In the genomic region with DNA sequence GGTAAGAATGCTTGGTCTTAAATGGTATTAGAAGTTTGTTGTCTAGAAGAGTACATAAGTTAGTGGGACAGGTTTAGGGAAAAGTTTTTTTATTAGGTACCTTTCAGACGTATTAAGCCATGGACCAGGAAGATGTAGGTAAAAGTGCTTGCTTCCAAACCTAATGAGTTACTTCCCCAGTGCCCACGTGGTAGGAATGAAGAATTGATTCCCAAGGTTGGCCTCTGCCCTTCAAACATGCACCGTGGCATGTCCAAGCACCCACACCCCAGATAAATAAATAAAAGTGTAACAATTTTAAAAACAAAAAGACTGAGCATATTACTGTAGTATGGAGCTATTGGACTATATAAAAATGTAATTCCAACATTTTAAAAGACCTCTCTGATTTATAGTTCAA, we compare ENCODE assay signal across 17 mouse cellular contexts. TPM values are rescaled to one million over a fixed set of nuclear protein-coding genes. Genes with fewer than 3 reads are reported as not detected.
DNase-seq lines count a peak whose midpoint lies in the region; ATAC-seq and TF ChIP-seq lines count a peak whose summit lies in the region.
"Had no signal": no experiment of that assay in that cellular context is flagged by ENCODE, and none has a peak within 500 bp of the region (broad histone marks: within the 10 kb centered on the region; RNA-seq: fewer than 3 reads in every experiment).

No protein-coding gene starts in this region.

- no peaks in the 10 kb centered on the region for H3K4me1 ChIP-seq in liver, embryonic 16.5 days (ENCODE audit: control insufficient read depth, low read depth, low read length)
- H3K4me1 ChIP-seq in liver, embryonic 12.5 days: peaks cover 2% of the 10 kb centered on the region
- H3K4me1 ChIP-seq in lung, embryonic 16.5 days (replicated peaks; ENCODE audit: control insufficient read depth, insufficient read depth, low read length): no peaks in the 10 kb centered on the region
- H3K4me1 ChIP-seq: heart, embryonic 12.5 days; hindbrain, embryonic 15.5 days had no signal

- no peak overlapping the region for H3K4me2 ChIP-seq in liver, embryonic 16.5 days (ENCODE audit: low read depth, low read length)
- H3K4me2 ChIP-seq in liver, embryonic 12.5 days: no peak overlapping the region
- no peak overlapping the region for H3K4me2 ChIP-seq in lung, embryonic 16.5 days (ENCODE audit: low read depth, low read length)
- H3K4me2 ChIP-seq: forebrain, embryonic 15.5 days; heart, embryonic 12.5 days; hindbrain, embryonic 15.5 days had no signal

- no peak; the same call in 1 of the 2 replicates for TF ChIP-seq CTCF in gastrocnemius, adult 2 months (IDR thresholded peaks at IDR 0.05)

- H3K36me3 ChIP-seq in liver, embryonic 16.5 days (ENCODE audit: control insufficient read depth, insufficient read depth): no peaks in the 10 kb centered on the region
- H3K36me3 ChIP-seq in liver, embryonic 12.5 days: no peaks in the 10 kb centered on the region
- H3K36me3 ChIP-seq in lung, embryonic 16.5 days (ENCODE audit: control insufficient read depth, insufficient read depth, low read length): no peaks in the 10 kb centered on the region

- intact Hi-C loops in gastrocnemius, adult 2 months (cut with DNase I): loop anchor here (2.0 to 5.0 kb wide), 3 partner anchors 40 to 195 kb away; a partner anchor contains a TSS
- intact Hi-C loops in gastrocnemius, postnatal 36 days (cut with DNase I): loop anchor here (5.0 kb wide), 2 partner anchors 40 to 195 kb away; a partner anchor contains a TSS

- H3K27ac ChIP-seq in gastrocnemius, adult 2 months: peak overlapping the region; percentile 54
- H3K27ac ChIP-seq in liver, embryonic 16.5 days (ENCODE audit: low read length): no peak overlapping the region
- no peak overlapping the region for H3K27ac ChIP-seq in liver, embryonic 12.5 days
- peak overlapping the region; percentile 82 for H3K27ac ChIP-seq in lung, embryonic 16.5 days (ENCODE audit: low read length)
- H3K27ac ChIP-seq: forebrain, embryonic 15.5 days; heart, adult 2 months; hindbrain, embryonic 15.5 days had no signal

- no peak overlapping the region for H3K9ac ChIP-seq in liver, embryonic 16.5 days (ENCODE audit: low read depth, low read length)
- H3K9ac ChIP-seq in liver, embryonic 12.5 days: no peak overlapping the region
- H3K9ac ChIP-seq in lung, embryonic 16.5 days (ENCODE audit: low read length): no peak overlapping the region
- H3K9ac ChIP-seq: forebrain, embryonic 15.5 days; heart, embryonic 12.5 days; hindbrain, embryonic 15.5 days had no signal

- H3K4me3 ChIP-seq in gastrocnemius, adult 2 months: no peak overlapping the region
- H3K4me3 ChIP-seq in liver, embryonic 16.5 days (ENCODE audit: low read depth, low read length): no peak overlapping the region
- no peak overlapping the region for H3K4me3 ChIP-seq in liver, embryonic 12.5 days
- H3K4me3 ChIP-seq in lung, embryonic 16.5 days (ENCODE audit: low read length): no peak overlapping the region
- H3K4me3 ChIP-seq: forebrain, embryonic 15.5 days; heart, adult 2 months; heart, embryonic 12.5 days; hindbrain, embryonic 15.5 days had no signal

- no peak for DNase-seq in gastrocnemius, adult 2 months
- DNase-seq in gastrocnemius, postnatal 36 days: no peak
- DNase-seq in lung, postnatal 10 days: no peak
- DNase-seq in cerebellum, postnatal 10 days: no peak
- DNase-seq: adrenal gland, postnatal 10 days; cerebellum, adult 11 months; cerebellum, adult 9-10 months; cerebellum, postnatal 36 days; gastrocnemius, postnatal 10 days; heart, postnatal 36 days had no signal

- no peaks in the 10 kb centered on the region for H3K9me3 ChIP-seq in liver, embryonic 16.5 days (replicated peaks; ENCODE audit: control insufficient read depth, low read length)
- no peaks in the 10 kb centered on the region for H3K9me3 ChIP-seq in liver, embryonic 12.5 days (replicated peaks)
- no peaks in the 10 kb centered on the region for H3K9me3 ChIP-seq in lung, embryonic 16.5 days (ENCODE audit: control insufficient read depth, low read length)
- H3K9me3 ChIP-seq: forebrain, embryonic 15.5 days; heart, embryonic 12.5 days; hindbrain, embryonic 15.5 days had no signal

- WGBS in liver, embryonic 16.5 days (ENCODE audit: insufficient replicate concordance): 52% methylated on average over 3 of the region's 3 CpGs
- 64% methylated on average over 3 of the region's 3 CpGs for WGBS in liver, embryonic 12.5 days (ENCODE audit: insufficient replicate concordance)
- 37% methylated on average over 3 of the region's 3 CpGs for WGBS in lung, embryonic 16.5 days

- no peaks in the 10 kb centered on the region for H3K27me3 ChIP-seq in liver, embryonic 16.5 days (ENCODE audit: control insufficient read depth, insufficient read depth, low read depth, low read length)
- no peaks in the 10 kb centered on the region for H3K27me3 ChIP-seq in liver, embryonic 12.5 days (replicated peaks)
- H3K27me3 ChIP-seq in lung, embryonic 16.5 days (ENCODE audit: control insufficient read depth, insufficient read depth, low read depth, low read length): no peaks in the 10 kb centered on the region
- H3K27me3 ChIP-seq: forebrain, embryonic 15.5 days; heart, embryonic 12.5 days; hindbrain, embryonic 15.5 days had no signal

- ATAC-seq in liver, embryonic 16.5 days (ENCODE audit: low read depth): peak; percentile 37; the same call in 1 of the 2 replicates
- no peak for ATAC-seq in liver, embryonic 12.5 days
- no peak for ATAC-seq in lung, embryonic 16.5 days (ENCODE audit: low read depth)

RNA-seq across cellular contexts. Expression of a gene that starts 40.5 kb away (rescaled TPM):
- 10 to 100 TPM; 24.4 to 27.3 TPM for total RNA-seq in gastrocnemius, adult 2 months (2021)
- total RNA-seq in gastrocnemius, postnatal 36 days (2021): 10 to 100 TPM; 22.9 to 23.2 TPM
- polyA plus RNA-seq in liver, embryonic 16.5 days (2015; fragmentation: Nextera tagmentation; extraction: Ambion mirVana): 3.2 and 3.6 TPM in 2 replicates
- polyA plus RNA-seq in liver, embryonic 12.5 days (2016; fragmentation: Nextera tagmentation; extraction: Ambion mirVana): 4.9 and 5.8 TPM in 2 replicates
- 12.3 and 13.5 TPM in 2 replicates for polyA plus RNA-seq in lung, embryonic 16.5 days (2015; fragmentation: Nextera tagmentation; extraction: Ambion mirVana)

Comparison
In these comparisons a context has a peak if more than half of its experiments do, and no peak if none do; other contexts are left out.
1. H3K27ac ChIP-seq: peak in gastrocnemius, adult 2 months (single experiment) and lung, embryonic 16.5 days (single experiment); none in liver, embryonic 16.5 days (single experiment) and liver, embryonic 12.5 days (single experiment).